Mouse (Mus musculus): Measurements from ENCODE around the gene Gm14597. TPM values are rescaled to one million over a fixed set of nuclear protein-coding genes. Genes with fewer than 3 reads are reported as not detected.
A peak's percentile ranks its signal among the peaks of the same experiment; 100 is the strongest.
"Not testable (repeated sequence)": the region's sequence is repeated elsewhere in the genome, so short reads cannot be mapped to it uniquely, and the experiment has no call there.

Gene Gm14597
- not detected for total RNA-seq (2021)
- long read RNA-seq, experiment 1, result 0 reads
- long read RNA-seq, experiment 2, result 0 reads

GRCm38 (mm10) chrX:53608879-53609278 is at the start of gene Gm14597:
Gm14597 (minus strand) TSS chrX:53608979.
- DNase-seq; intact Hi-C loops (cut with DNase I; ENCODE audit: low total_unique reads): not testable (repeated sequence)

- intact Hi-C loops (cut with DNase I; ENCODE audit: low total_unique reads); DNase-seq: not testable (repeated sequence)
Observed at GRCm38 (mm10) chrX:53652917-53653316, 44.1 kb upstream of the Gm14597 start.

- no peak for DNase-seq
- intact Hi-C loops (cut with DNase I; ENCODE audit: low total_unique reads), result no loop called here
Observed at GRCm38 (mm10) chrX:53645885-53646284, 37.1 kb upstream of the Gm14597 start.

- DNase-seq, result peak; percentile 70
- intact Hi-C loops (cut with DNase I; ENCODE audit: low total_unique reads), result not testable (repeated sequence)
Observed at GRCm38 (mm10) chrX:53642980-53643961, 34.5 kb upstream of the Gm14597 start, which contains the start of gene Rtl8a. Rtl8a (minus strand) TSS chrX:53643682.

GRCm38 (mm10) chrX:53642604-53642979 is 33.8 kb upstream of the Gm14597 start:
- DNase-seq; intact Hi-C loops (cut with DNase I; ENCODE audit: low total_unique reads): not testable (repeated sequence)

- intact Hi-C loops (cut with DNase I; ENCODE audit: low total_unique reads); DNase-seq: not testable (repeated sequence)
Observed at GRCm38 (mm10) chrX:53638107-53638506, 29.3 kb upstream of the Gm14597 start.

- intact Hi-C loops (cut with DNase I; ENCODE audit: low total_unique reads); DNase-seq: not testable (repeated sequence)
Observed at GRCm38 (mm10) chrX:53611395-53611794, 2.6 kb upstream of the Gm14597 start.

GRCm38 (mm10) chrX:53610571-53610970 is 1.8 kb upstream of the Gm14597 start:
- intact Hi-C loops (cut with DNase I; ENCODE audit: low total_unique reads), result no loop called here

GRCm38 (mm10) chrX:53608122-53608813 is 511 bp downstream of the Gm14597 start:
- intact Hi-C loops (cut with DNase I; ENCODE audit: low total_unique reads), result no loop called here
- no peak for DNase-seq

More at GRCm38 (mm10) chrX:53610571-53610970, 1.8 kb upstream of the Gm14597 start:
- peak; percentile 16 for DNase-seq

- intact Hi-C loops (cut with DNase I; ENCODE audit: low total_unique reads), result no loop called here
- peak; percentile 50 for DNase-seq
Observed at GRCm38 (mm10) chrX:53607242-53608121, 1.3 kb downstream of the Gm14597 start, which contains the start of gene Rtl8c. Rtl8c (plus strand) TSS chrX:53608032.

- intact Hi-C loops (cut with DNase I; ENCODE audit: low total_unique reads); DNase-seq: not testable (repeated sequence)
Observed at GRCm38 (mm10) chrX:53606176-53606575, 2.6 kb downstream of the Gm14597 start.

- intact Hi-C loops (cut with DNase I; ENCODE audit: low total_unique reads), result not testable (repeated sequence)
- peak; percentile 21 for DNase-seq
Observed at GRCm38 (mm10) chrX:53599993-53600392, 8.8 kb downstream of the Gm14597 start.

GRCm38 (mm10) chrX:53583404-53583803 is 25.4 kb downstream of the Gm14597 start:
- DNase-seq; intact Hi-C loops (cut with DNase I; ENCODE audit: low total_unique reads): not testable (repeated sequence)

GRCm38 (mm10) chrX:53581407-53581806 is 27.4 kb downstream of the Gm14597 start:
- DNase-seq; intact Hi-C loops (cut with DNase I; ENCODE audit: low total_unique reads): not testable (repeated sequence)

GRCm38 (mm10) chrX:53579311-53579710 is 29.5 kb downstream of the Gm14597 start:
- DNase-seq, result no peak
- intact Hi-C loops (cut with DNase I; ENCODE audit: low total_unique reads), result no loop called here
